ENCODE assay signal across 8 mouse cellular contexts in the genomic region with DNA sequence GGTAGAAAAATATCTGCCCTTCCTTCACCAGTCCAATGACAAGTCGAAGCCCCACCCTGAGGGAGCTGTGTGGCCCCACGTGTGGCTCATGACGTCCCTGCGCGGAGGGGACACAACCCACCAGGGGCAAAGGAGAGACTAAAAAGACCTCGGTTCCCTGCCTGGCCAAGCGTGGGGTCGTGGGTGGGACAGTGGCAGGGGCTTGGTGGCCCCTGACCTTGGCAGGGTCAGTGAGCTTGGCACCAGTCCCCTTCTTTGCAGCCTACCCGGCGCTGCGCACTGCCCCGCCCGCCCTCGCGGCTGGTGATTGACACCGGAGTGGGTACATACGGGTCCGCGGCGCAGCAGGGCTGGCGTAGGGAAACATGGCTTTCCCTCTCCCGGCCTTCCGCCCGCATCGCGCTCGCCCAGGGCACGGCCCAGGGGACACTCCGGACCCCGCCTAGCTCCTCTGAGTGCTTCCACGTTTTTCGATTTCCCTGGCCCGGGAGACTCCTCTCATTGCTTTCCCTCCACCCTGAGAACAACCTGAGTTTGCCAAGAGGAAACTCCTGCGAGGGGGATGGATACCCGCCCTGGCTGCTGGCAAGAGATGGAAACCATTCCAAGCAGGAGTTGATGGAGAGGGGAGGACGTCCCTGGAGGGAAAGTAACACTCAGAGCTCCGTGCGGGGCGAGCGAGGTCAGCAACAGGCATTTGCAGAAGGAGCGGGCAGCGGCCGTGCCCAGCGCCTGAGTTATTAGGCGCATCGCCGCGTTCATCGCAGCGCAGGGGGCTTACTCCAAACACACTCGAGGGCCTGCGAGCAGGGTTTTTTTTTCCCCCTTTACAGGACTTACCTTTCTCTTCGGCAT. TPM values are rescaled to one million over a fixed set of nuclear protein-coding genes. Genes with fewer than 3 reads are reported as not detected.
DNase-seq lines count a peak whose midpoint lies in the region; ATAC-seq and TF ChIP-seq lines count a peak whose summit lies in the region.

No protein-coding gene starts in this region.

- peak; percentile 57 for DNase-seq in adipocyte (ENCODE audit: low spot score)
- DNase-seq in gastrocnemius, postnatal 14 days = peak; percentile 55
- DNase-seq in left cerebral cortex, adult 9 months (ENCODE audit: low spot score in 2 of 2) = peak; percentile 32 to 78
- DNase-seq in right cerebral cortex, postnatal 14 days = peak; percentile 79
- DNase-seq in T-cell, adult 2 months (ENCODE audit: low spot score) = no peak

- H3K27ac ChIP-seq in cortical plate, adult 2 months (ENCODE audit: insufficient read depth, low read length) = peak overlapping the region; percentile 88

- no peak for TF ChIP-seq CTCF in cortical plate, adult 2 months (IDR thresholded peaks at IDR 0.05; ENCODE audit: extremely low read depth, insufficient read depth, low read length)

- peak overlapping the region; percentile 92 for H3K4me3 ChIP-seq in cortical plate, adult 2 months (ENCODE audit: insufficient read depth, low read length)

- intact Hi-C loops in gastrocnemius, postnatal 14 days (cut with DNase I; ENCODE audit: low total_unique reads) = no loop called here

- peak; percentile 21 for ATAC-seq in inflammation-experienced regulatory T-cells, adult 6 months
- peak; percentile 68 for ATAC-seq in megakaryocyte, adult 5-6 weeks (ENCODE audit: poor library complexity, severe bottlenecking)

- H3K4me1 ChIP-seq in cortical plate, adult 2 months (ENCODE audit: control insufficient read depth, insufficient read depth, low read length) = peaks cover 2% of the 10 kb centered on the region; the same call in 1 of the 2 replicates

- peak; percentile 38; the same call in 1 of the 2 replicates for TF ChIP-seq POLR2A in cortical plate, adult 2 months (IDR thresholded peaks at IDR 0.05; ENCODE audit: extremely low read depth, insufficient read depth, low read length)

RNA-seq across cellular contexts. Expression of a gene that starts 0.7 kb away (rescaled TPM):
- polyA plus RNA-seq in cortical plate, adult 2 months (2012; rRNA removed) = 151 and 172 TPM in 2 replicates
- total RNA-seq in gastrocnemius, postnatal 14 days (2021) = 10 to 100 TPM; 14.9 to 20.5 TPM
- 10 to 100 TPM; 42.1 to 59.9 (median 50.0) TPM for polyA plus RNA-seq in inflammation-experienced regulatory T-cells, adult 6 months (2017; shearing (Covaris generic))
- 13.4 and 17.9 TPM in 2 replicates for total RNA-seq in megakaryocyte, adult 5-6 weeks (2015)
- total RNA-seq in megakaryocyte, adult 5-6 weeks (2017) = 23.4 and 25.5 TPM in 2 replicates
